Mouse (Mus musculus) urinary bladder, postnatal 14 days (tissue): ENCODE measurements around the gene Mob3a.

Source experiments
- DNase-seq: peaks from one replicate; pipeline ENCODE4 v3.0.0; 2021; ENCODE audit warnings: low spot score

Gene Mob3a

DNA sequence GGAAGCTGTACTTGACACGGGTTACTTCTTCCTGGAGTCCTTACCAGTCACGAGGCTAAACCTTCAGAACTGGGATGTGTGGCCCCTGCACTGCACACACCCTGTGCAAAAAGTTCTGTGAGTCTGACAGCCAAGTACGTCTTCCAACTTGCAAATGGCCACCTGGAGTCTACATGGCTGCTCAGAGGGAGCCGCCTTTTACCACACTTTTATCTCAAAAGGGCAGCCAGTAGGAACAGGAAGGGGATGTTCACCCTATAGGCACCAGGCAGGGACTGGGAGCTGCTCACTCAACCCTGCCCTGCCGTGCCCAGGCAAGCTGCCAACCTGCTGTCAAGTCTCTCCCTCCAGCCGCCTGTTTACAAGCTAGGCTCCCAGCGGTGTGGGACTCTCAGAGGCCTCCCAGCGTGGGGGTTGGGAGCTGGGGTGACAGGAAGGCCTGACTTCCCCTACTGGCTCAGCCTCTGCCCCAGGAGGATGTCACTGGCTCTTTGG is 23.8 kb downstream of the Mob3a start, which contains the start of gene Mknk2:
Gene Mknk2 (minus strand): TSS at position 171 of the 495 bp plus-strand sequence.
- DNase-seq, result peak; percentile 98

DNA sequence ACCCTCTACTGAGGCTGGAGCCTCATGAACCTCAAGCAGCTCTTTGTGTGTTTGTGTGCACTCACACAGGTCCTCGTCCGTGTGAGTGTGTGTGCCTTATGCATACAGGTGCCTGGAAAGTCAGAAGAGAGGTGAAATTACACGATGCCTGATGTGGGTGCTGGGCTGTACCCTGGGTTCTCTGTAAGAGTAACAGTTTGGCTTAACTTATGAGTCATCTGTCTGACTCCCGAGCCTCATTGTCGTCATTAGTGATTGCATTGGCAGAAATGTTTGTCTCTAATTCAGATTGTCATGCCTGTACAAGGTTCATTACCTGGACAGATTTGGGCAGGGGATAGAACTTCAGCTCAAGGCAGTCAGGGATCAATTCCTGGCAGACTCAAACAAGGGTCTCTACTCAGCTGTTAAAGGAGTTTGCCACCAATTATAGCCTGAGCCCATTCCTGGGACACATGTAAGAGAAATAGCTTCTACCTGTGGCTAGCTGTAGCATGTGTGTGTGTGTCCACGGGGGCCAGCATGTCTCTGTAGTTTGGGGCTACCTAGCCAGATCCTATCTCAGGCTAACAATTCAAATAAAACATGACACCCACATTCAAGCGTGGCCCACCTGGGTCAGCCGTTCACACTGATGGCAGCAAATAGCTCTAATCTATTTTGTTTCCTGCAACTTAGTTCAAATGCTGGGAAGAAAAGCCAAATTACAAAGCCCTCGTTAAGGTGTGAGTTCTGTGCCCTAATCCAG is 24.5 kb downstream of the Mob3a start:
- DNase-seq, result no peak

DNA sequence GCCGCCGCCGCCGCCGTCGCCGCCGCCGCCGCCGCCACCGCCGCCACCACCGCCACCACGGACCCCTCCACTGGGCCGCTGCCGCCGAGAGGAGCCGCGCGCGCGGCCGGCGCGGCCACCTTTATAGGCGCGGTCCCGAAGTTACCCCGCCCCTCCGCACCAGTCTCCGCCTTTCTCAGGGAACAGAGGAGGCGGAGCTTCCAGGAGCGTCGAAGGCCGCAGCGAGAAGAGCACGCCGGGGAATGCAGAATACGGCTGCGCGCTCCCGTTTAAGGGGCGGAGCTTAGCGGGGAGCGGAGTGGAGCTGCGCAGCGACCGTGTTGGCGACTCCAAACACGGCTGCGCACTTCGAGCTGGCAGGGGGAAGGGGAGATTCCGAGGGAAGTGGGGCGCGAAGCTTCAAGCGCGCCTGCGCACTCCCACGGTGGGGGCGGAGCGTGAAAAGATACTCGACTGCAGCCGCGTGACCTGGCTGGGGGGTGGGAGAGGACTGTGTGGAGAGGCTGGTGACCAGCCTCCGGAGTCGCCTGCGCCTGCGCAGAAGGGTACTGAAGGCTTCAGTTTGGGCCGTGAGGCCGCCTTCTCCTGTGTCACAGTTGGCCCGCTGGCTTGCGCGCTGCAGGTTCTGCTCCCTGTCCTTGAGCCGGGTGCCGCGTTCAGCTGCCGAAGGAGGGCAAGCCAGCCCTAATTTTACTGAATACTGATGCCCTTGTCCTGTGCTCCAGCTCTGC is 25.4 kb downstream of the Mob3a start:
- DNase-seq, result peak; percentile 100

DNA sequence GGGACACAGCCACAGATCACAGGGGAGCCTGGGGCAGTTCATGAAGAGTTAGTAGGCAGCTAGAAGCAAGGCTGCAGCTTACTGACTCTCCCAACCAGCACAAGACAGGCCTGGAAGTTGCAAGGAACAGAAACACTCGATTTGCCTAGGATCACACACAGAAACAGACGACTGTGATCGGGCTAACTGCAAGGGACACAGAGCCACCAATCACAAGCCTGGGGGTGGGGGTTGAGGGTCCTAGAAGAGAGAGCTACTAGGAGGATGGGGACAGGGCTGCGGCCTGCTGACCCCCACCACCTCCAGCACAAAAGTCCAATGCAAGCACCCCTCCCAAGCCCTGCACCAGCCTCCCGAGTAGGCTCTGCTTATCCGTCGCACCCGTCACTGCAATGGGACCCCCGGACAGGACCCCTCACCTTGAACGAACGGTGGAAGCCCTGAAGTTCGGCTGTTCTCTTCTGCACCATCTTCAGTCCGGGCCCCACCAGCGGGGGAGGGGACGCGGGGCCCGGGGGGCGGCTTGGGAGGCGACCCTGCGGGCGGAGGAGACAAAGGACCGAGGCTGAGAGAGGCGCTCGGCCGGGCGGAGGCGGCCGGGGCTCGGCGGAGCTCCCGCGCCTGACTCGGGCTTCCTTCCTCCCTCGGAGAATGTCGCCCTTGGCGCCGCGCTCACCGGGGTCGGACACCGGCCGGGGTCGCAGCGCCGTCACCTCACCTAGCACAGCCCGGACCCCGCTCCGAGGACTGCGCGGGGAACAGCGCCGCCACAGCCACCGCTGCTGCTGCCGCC is 26.2 kb downstream of the Mob3a start:
- no peak for DNase-seq

- no peak for DNase-seq
These were observed 26.8 kb downstream of the Mob3a start for GRCm38 (mm10) chr10:80674851-80675404.

DNA sequence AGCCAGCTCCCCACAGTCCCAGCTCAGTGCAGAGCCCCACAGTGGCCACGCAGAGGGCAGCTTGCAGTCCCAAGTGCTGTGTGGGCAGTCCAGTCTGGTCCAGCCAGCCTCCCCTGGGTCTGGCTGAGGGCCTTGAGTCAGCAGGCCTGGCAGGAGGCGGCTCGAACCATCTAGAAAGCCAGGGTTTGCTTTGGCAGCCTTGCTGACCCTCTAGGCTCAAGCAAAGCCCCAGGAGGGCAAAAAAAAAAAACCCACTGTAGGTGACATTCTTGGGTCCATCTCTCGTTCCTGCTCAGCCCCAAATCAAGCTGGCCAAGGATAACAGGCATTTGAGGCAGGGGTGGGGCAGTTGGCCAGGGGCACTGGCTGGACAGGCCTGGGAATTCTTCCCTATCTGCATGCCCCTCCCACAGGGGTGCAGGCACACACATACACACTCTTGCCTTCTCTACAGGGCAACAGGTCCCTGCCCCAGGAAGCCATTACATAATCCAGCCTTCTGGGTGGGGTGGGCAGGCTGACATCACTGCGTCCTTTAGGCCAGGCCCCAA is 27.5 kb downstream of the Mob3a start:
- DNase-seq, result peak; percentile 63

GRCm38 (mm10) chr10:80673690-80674089 is 28.1 kb downstream of the Mob3a start:
- DNase-seq, result no peak

DNA sequence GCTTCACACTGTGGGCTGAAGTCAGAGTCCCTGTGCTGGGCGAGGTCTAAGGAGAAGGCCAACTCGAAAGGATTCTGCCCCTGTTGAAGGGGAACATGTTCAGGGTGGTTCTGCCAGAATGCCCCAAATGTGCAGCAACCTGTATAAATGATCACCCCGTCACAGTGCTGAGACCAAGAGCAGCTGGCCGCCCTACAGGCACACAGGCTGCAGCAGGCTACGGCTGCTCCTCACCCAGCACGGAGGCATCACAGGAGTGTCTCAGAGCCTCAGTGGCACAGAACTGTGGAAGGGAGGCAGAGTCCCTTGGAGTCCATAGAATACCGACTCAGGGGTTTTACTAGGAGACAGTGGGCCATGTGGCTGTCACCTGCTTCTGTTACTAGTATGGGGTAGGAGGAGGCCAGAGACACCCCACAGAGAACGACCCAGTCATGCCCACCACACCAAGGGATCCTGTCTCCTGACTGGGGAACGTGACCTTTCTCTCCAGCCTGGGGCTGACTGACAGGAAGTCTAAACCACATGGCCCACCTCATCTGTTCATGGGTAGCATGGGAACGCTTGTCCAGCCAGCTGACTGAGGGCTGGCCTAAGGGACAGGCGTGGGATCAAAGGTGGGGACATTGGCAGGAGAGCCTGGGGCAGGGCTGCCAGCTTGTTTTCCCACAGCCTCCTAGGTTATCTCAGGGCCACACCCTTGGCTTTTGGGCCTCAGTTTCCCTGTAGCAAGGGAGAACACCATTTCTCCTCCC is 29.7 kb downstream of the Mob3a start:
- no peak for DNase-seq

GRCm38 (mm10) chr10:80671251-80671650 is 30.5 kb downstream of the Mob3a start:
- no peak for DNase-seq

DNA sequence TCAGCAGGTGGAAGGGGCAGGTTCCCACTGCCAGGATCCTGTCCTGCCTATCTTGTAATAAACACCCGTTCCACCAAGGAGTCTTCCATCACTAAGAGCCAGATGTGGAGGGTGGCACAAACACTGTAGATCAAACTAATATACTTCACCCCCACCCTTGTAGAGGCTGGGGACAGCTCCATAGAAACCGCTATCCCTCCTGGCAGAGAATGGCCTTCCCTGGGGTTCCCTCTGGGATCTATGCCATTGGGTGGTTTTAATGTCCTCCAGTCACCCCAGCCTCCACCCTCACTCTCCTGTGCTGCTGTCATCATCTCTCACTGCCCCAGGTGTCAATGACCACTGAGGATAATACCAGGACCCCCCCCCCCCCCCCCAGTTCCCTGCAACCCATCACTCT is 31.2 kb downstream of the Mob3a start:
- DNase-seq, result no peak

DNA sequence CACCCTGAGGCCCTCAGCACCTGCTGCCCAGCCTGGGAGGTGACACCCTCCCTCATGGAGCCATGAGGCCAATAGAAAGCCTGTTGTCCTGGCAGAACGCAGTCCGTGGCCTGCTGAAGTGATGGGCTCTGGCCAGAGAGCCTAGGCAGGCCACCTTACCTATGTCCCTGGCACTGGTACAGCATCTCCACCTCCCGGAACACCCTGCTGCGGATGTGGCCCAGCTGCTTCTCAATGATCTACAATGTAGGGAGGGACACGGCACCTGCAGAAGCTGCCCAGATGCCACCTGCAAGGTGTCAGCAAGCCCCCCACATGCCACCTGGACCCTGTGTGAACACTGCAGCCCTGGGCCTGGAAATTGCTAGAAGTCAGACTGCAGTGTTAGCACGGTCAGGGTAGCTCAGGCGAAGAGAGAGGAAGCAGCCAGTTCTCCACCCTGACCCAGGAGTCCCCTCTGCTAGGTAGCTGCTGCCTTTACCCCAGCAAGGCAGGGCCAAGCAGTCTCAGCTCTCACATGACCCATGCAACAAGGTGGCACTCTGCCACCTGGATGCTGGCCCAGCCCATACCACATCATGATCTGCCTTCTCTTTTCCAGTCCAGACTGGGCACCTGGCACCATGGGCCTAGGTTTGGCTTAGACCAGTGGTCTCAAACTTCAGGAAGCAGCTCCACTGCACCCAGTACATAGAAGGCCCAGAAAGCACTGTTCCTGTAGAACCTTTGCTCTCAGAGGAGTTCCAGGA is 31.9 kb downstream of the Mob3a start:
- peak; percentile 83 for DNase-seq

- no peak for DNase-seq
These were observed 32.8 kb downstream of the Mob3a start for GRCm38 (mm10) chr10:80669018-80669417.

DNA sequence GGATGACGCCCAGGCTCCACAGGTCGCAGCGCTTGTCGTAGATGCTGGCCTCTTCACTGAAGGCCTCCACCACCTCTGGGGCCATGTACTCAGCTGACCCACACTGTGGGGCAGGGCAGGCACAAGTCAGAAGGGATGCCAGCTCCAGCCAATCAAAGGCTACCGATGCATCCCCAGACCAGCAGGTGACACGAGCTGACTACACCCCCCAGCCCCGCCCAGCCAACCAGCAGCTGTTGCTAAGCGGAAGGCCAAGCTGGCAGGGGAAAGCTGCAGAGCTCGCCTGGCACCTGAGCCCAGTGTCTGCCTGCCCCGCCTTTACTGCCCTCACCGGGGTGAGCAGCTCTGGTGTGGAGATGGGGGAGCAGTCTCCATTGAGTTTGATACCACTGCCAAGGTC is 33.2 kb downstream of the Mob3a start:
- peak; percentile 81 for DNase-seq

DNA sequence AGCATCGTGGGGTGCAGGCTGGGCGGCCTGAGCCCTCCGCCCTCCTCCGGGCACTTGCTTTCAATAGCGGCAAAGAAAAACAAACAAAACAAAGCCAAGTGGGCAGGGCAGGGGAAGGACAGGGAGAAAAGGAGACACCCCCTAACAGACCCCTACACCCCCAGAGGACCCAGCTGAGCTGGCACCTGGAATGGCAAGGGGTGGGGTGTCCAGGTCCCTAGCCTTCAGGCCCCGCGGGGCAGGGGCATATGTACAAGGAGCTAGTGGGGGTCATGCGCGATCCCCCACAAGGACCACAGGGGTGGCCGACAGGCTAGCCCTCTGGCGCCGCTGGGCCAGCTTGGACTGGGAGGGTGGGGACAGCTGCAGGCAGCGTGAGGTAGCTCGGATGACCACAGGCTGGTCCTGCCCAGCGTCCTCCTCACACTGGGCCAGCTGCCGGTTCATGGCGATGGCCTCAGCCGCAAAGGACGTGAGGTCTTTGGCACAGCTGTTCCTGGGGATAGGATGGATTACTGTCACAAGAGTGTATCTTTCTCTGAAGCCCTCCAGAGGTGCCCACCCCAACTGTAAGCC is 34.9 kb downstream of the Mob3a start:
- DNase-seq, result no peak

DNA sequence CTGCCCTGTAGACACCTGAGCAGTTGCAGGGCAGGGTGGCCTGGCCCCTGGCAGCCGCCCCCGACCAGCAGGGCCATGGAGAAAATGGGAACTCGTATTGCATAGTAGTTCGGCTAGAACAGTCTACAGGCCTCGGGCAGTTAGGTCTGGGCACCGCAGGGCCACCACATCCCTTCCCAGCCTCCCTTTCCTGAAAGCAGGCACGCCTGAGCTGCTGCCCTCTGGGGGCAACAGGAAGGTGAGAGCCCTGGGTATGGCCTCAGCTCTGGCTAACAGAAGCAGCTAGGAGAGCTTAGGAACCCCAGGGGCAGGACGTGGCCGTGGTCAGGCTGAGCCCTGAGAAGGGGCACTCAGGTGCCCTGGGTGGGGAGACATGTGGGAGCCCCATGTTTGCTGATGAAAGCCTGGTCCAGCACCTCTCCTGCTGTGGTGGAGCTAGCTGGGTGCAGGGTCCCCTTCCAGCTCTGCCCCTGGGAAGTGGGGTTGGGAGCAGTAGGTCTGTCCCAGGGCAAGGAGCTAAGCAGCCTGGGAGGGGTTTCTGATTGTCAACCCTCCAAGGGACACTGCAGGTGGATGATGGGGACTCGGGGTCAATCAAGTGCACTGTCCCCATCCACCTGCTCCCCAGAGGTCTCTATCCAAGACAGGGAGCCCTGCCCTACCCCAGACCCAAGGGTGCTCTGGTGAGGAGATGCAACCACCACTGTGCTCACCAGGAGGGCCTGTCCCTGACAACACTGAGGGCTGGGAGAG is 35.6 kb downstream of the Mob3a start:
- no peak for DNase-seq

GRCm38 (mm10) chr10:80665459-80665858 is 36.3 kb downstream of the Mob3a start:
- peak; percentile 61 for DNase-seq

DNA sequence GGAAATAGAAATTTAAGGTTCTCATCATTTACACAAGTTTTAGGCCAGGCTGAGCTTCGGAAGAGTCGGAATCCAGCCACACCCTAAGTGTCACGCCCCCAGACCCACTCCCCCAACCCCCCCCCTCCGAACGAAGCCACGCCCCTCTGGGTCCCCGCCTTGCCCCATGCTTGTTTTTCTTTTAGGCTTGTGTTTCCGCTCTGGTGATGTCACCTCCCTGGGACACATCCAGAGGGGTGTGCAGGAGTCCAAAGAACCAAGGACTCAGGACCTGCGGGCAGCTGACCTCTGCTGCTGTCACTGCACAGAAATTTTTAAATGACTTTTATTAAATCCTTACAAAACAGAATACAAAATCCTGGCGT is 36.8 kb downstream of the Mob3a start:
- DNase-seq, result peak; percentile 85

DNA sequence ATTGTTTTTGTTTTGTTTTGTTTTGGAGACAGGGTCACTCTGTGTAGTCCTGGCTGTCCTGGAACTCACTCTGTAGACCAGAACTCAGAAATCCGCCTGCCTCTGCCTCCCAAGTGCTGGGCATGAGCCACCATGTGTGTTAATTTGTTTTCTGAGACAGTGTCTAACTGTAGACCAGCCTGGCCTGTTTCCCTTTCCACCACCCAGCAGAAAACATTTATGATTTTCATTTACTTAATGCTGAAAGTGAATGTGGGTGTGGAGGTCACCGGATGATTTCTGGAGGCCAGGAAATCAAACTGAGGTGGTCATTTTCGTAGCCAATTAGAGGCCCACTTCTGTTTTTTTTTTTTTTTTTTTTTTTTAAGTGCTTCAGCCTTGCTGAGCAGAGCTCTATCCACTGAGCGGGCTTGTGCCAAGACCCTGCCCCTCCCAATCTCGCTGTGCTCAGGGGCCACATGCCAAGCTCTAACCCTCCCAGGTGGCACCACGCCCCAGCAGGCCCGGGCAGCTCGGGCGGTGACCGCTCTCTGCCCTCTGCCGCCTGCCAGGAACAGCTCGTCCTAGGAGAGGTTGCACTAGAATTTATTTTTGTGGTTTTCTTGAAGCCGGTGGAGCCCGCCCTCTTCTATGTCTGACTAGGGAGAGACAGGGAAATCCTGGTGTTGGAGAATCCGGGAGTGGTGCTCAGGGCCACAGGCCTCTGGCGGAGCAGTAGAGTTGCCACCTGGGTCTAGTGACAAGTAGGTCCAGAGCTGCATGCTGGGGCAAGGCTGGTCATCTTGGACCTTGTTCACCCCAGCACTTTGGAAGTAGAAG is 37.4 kb downstream of the Mob3a start:
- DNase-seq, result peak; percentile 94
